Mouse (Mus musculus): ENCODE measurements at regions not wholly inside any gene's neighbourhood (a gene's known extent, or its start where the extent isn't known, plus 50 kb on each side); places are given as distances from the start of the nearest gene placed in this dataset.

- H3K27ac ChIP-seq (ENCODE audit: insufficient read depth, low read depth, low read length), result no peak overlapping the region
- H3K4me3 ChIP-seq (ENCODE audit: insufficient read depth, low read length), result no peak overlapping the region
- no peak for TF ChIP-seq POLR2A (IDR thresholded peaks at IDR 0.05; ENCODE audit: borderline replicate concordance, low read depth, low read length)
- TF ChIP-seq CTCF (IDR thresholded peaks at IDR 0.05; ENCODE audit: low read depth, low read length), result no peak
Measured at GRCm38 (mm10) chr7:113059211-113059966, 105.6 kb downstream of the Rassf10 start.

GRCm38 (mm10) chr7:113059967-113060284 lies 106.2 kb downstream of the Rassf10 start:
- Histone ChIP-seq H3K27ac (ENCODE audit: insufficient read depth, low read depth, low read length) (no peak overlapping the region), H3K4me1 (ENCODE audit: control insufficient read depth, insufficient read depth, low read length) (no peaks in the 10 kb centered on the region), H3K4me3 (ENCODE audit: insufficient read depth, low read length) (no peak overlapping the region)
- TF ChIP-seq CTCF (IDR thresholded peaks at IDR 0.05; ENCODE audit: low read depth, low read length) (no peak), POLR2A (IDR thresholded peaks at IDR 0.05; ENCODE audit: borderline replicate concordance, low read depth, low read length) (no peak)

More at GRCm38 (mm10) chr7:113059211-113059966, 105.6 kb downstream of the Rassf10 start:
- no peaks in the 10 kb centered on the region for H3K4me1 ChIP-seq (ENCODE audit: control insufficient read depth, insufficient read depth, low read length)

GRCm38 (mm10) chr7:113060991-113061390 lies 107.2 kb downstream of the Rassf10 start:
- TF ChIP-seq POLR2A (IDR thresholded peaks at IDR 0.05; ENCODE audit: borderline replicate concordance, low read depth, low read length) (no peak), CTCF (IDR thresholded peaks at IDR 0.05; ENCODE audit: low read depth, low read length) (no peak)
- no peak overlapping the region for H3K27ac ChIP-seq (ENCODE audit: insufficient read depth, low read depth, low read length)
- no peaks in the 10 kb centered on the region for H3K4me1 ChIP-seq (ENCODE audit: control insufficient read depth, insufficient read depth, low read length)
- no peak overlapping the region for H3K4me3 ChIP-seq (ENCODE audit: insufficient read depth, low read length)

GRCm38 (mm10) chr7:113066536-113066935 lies 112.8 kb downstream of the Rassf10 start:
- H3K4me3 ChIP-seq (ENCODE audit: insufficient read depth, low read length), result no peak overlapping the region
- no peak for TF ChIP-seq POLR2A (IDR thresholded peaks at IDR 0.05; ENCODE audit: borderline replicate concordance, low read depth, low read length)
- TF ChIP-seq CTCF (IDR thresholded peaks at IDR 0.05; ENCODE audit: low read depth, low read length), result no peak
- H3K4me1 ChIP-seq (ENCODE audit: control insufficient read depth, insufficient read depth, low read length), result no peaks in the 10 kb centered on the region
- H3K27ac ChIP-seq (ENCODE audit: insufficient read depth, low read depth, low read length), result no peak overlapping the region

- Histone ChIP-seq H3K4me3 (ENCODE audit: insufficient read depth, low read length) (no peak overlapping the region), H3K27ac (ENCODE audit: insufficient read depth, low read depth, low read length) (no peak overlapping the region), H3K4me1 (ENCODE audit: control insufficient read depth, insufficient read depth, low read length) (no peaks in the 10 kb centered on the region)
- TF ChIP-seq CTCF (IDR thresholded peaks at IDR 0.05; ENCODE audit: low read depth, low read length) (no peak), POLR2A (IDR thresholded peaks at IDR 0.05; ENCODE audit: borderline replicate concordance, low read depth, low read length) (no peak)
Measured at GRCm38 (mm10) chr7:113068296-113068695, 114.5 kb downstream of the Rassf10 start.

- Histone ChIP-seq H3K4me1 (ENCODE audit: control insufficient read depth, insufficient read depth, low read length) (no peaks in the 10 kb centered on the region), H3K27ac (ENCODE audit: insufficient read depth, low read depth, low read length) (no peak overlapping the region), H3K4me3 (ENCODE audit: insufficient read depth, low read length) (no peak overlapping the region)
- TF ChIP-seq POLR2A (IDR thresholded peaks at IDR 0.05; ENCODE audit: borderline replicate concordance, low read depth, low read length) (no peak), CTCF (IDR thresholded peaks at IDR 0.05; ENCODE audit: low read depth, low read length) (no peak)
Measured at GRCm38 (mm10) chr7:113069336-113069924, 115.7 kb downstream of the Rassf10 start.

GRCm38 (mm10) chr7:113071418-113071817 lies 117.7 kb downstream of the Rassf10 start:
- no peak for TF ChIP-seq CTCF (IDR thresholded peaks at IDR 0.05; ENCODE audit: low read depth, low read length)
- no peak for TF ChIP-seq POLR2A (IDR thresholded peaks at IDR 0.05; ENCODE audit: borderline replicate concordance, low read depth, low read length)
- Histone ChIP-seq H3K4me1 (ENCODE audit: control insufficient read depth, insufficient read depth, low read length) (no peaks in the 10 kb centered on the region), H3K4me3 (ENCODE audit: insufficient read depth, low read length) (no peak overlapping the region), H3K27ac (ENCODE audit: insufficient read depth, low read depth, low read length) (no peak overlapping the region)

GRCm38 (mm10) chr7:113073781-113074180 lies 120.0 kb downstream of the Rassf10 start:
- Histone ChIP-seq H3K4me1 (ENCODE audit: control insufficient read depth, insufficient read depth, low read length) (no peaks in the 10 kb centered on the region), H3K4me3 (ENCODE audit: insufficient read depth, low read length) (no peak overlapping the region), H3K27ac (ENCODE audit: insufficient read depth, low read depth, low read length) (no peak overlapping the region)
- TF ChIP-seq CTCF (IDR thresholded peaks at IDR 0.05; ENCODE audit: low read depth, low read length) (no peak), POLR2A (IDR thresholded peaks at IDR 0.05; ENCODE audit: borderline replicate concordance, low read depth, low read length) (no peak)

- Histone ChIP-seq H3K4me1 (ENCODE audit: control insufficient read depth, insufficient read depth, low read length) (no peaks in the 10 kb centered on the region), H3K4me3 (ENCODE audit: insufficient read depth, low read length) (no peak overlapping the region), H3K27ac (ENCODE audit: insufficient read depth, low read depth, low read length) (no peak overlapping the region)
- TF ChIP-seq CTCF (IDR thresholded peaks at IDR 0.05; ENCODE audit: low read depth, low read length), result no peak
- TF ChIP-seq POLR2A (IDR thresholded peaks at IDR 0.05; ENCODE audit: borderline replicate concordance, low read depth, low read length), result no peak
Measured at GRCm38 (mm10) chr7:113075371-113075770, 121.6 kb downstream of the Rassf10 start.

GRCm38 (mm10) chr7:113076243-113076642 lies 122.5 kb downstream of the Rassf10 start:
- no peak overlapping the region for H3K27ac ChIP-seq (ENCODE audit: insufficient read depth, low read depth, low read length)
- H3K4me3 ChIP-seq (ENCODE audit: insufficient read depth, low read length), result no peak overlapping the region
- TF ChIP-seq POLR2A (IDR thresholded peaks at IDR 0.05; ENCODE audit: borderline replicate concordance, low read depth, low read length) (no peak), CTCF (IDR thresholded peaks at IDR 0.05; ENCODE audit: low read depth, low read length) (no peak)
- H3K4me1 ChIP-seq (ENCODE audit: control insufficient read depth, insufficient read depth, low read length), result peaks cover 3% of the 10 kb centered on the region; the same call in 1 of the 2 replicates
